In genomic region chr13:111978675-111979020, GRCm38 (mm10) we compare ENCODE assay signal across 8 mouse cellular contexts.
DNase-seq lines count a peak whose midpoint lies in the region; ATAC-seq and TF ChIP-seq lines count a peak whose summit lies in the region.

No protein-coding gene starts in this region.

- ATAC-seq in CD4-positive, CD25-positive, alpha-beta regulatory T cell, adult 4 months: no peak

- DNase-seq in heart, adult 2 months: no peak
- DNase-seq in heart, postnatal 36 days: no peak
- peak; percentile 20 for DNase-seq in lung, postnatal 25 days (ENCODE audit: low spot score)
- no peak for DNase-seq in lung, postnatal 4 days
- peak; percentile 91 for DNase-seq in gonadal fat pad, adult 2 months (ENCODE audit: low read depth)
- DNase-seq in adrenal gland, postnatal 25 days: no peak

- H3K79me2 ChIP-seq in heart, adult 2 months (replicated peaks; ENCODE audit: control insufficient read depth, insufficient read depth, low read length): no peaks in the 10 kb centered on the region

- no peaks in the 10 kb centered on the region for H3K27me3 ChIP-seq in heart, adult 2 months (ENCODE audit: control insufficient read depth, insufficient read depth, low read length)
- H3K27me3 ChIP-seq in small intestine, adult 2 months (ENCODE audit: control insufficient read depth, insufficient read depth, low read length): no peaks in the 10 kb centered on the region

- peaks cover 9% of the 10 kb centered on the region for H3K4me1 ChIP-seq in heart, adult 2 months (ENCODE audit: control insufficient read depth, insufficient read depth, low read length)
- peaks cover 20% of the 10 kb centered on the region; the same call in 1 of the 2 replicates for H3K4me1 ChIP-seq in small intestine, adult 2 months (ENCODE audit: control insufficient read depth, insufficient read depth, insufficient read length, low read length)

- no peak overlapping the region for H3K4me3 ChIP-seq in heart, adult 2 months
- no peak overlapping the region for H3K4me3 ChIP-seq in small intestine, adult 2 months (ENCODE audit: low read depth, low read length)

- 53% methylated on average over 5 of the region's 5 CpGs for WGBS in heart, adult 2 months
- 20% methylated on average over 5 of the region's 5 CpGs for WGBS in small intestine, adult 2 months

- H3K27ac ChIP-seq in heart, adult 2 months: peak overlapping the region; percentile 63
- H3K27ac ChIP-seq in small intestine, adult 2 months (ENCODE audit: insufficient read depth, low read depth, low read length): peak overlapping the region; percentile 39

- no peak for TF ChIP-seq CTCF in heart, adult 2 months (IDR thresholded peaks at IDR 0.05)
- TF ChIP-seq CTCF in small intestine, adult 2 months (IDR thresholded peaks at IDR 0.05; ENCODE audit: extremely low read depth, insufficient read length, insufficient replicate concordance, low read depth, low read length): no peak

- intact Hi-C loops in heart, adult 2 months (cut with DNase I): no loop called here
- intact Hi-C loops in heart, postnatal 36 days (cut with DNase I): no loop called here

- no peak for TF ChIP-seq EP300 in heart, adult 2 months (IDR thresholded peaks at IDR 0.05; ENCODE audit: insufficient read depth, low read depth, low read length)

- no peak overlapping the region for H3K9ac ChIP-seq in heart, adult 2 months (ENCODE audit: low read depth, low read length)

- TF ChIP-seq POLR2A in heart, adult 2 months (IDR thresholded peaks at IDR 0.05; ENCODE audit: insufficient read depth, low read depth, low read length): no peak
- TF ChIP-seq POLR2A in small intestine, adult 2 months (IDR thresholded peaks at IDR 0.05; ENCODE audit: low read depth, low read length): no peak

- H3K36me3 ChIP-seq in heart, adult 2 months (ENCODE audit: control insufficient read depth, insufficient read depth, low read length): no peaks in the 10 kb centered on the region
- H3K36me3 ChIP-seq in small intestine, adult 2 months (ENCODE audit: control insufficient read depth, insufficient read depth, low read length): no peaks in the 10 kb centered on the region

Comparison
In these comparisons a context has a peak if more than half of its experiments do, and no peak if none do; other contexts are left out.
1. DNase-seq: peak in lung, postnatal 25 days (single experiment) and gonadal fat pad, adult 2 months (single experiment); none in heart, adult 2 months (0 of 2), heart, postnatal 36 days (0 of 2), lung, postnatal 4 days (0 of 2) and adrenal gland, postnatal 25 days (single experiment).